Mouse (Mus musculus) C2C12 (cell line): ENCODE results near the gene Snx4. TPM values are rescaled to one million over a fixed set of nuclear protein-coding genes. Genes with fewer than 3 reads are reported as not detected.

Experiments
- H3K27me3 ChIP-seq: one replicate; pipeline ENCODE4 v1.6.1; 2011; ENCODE audit not compliant: control insufficient read depth, insufficient read depth, insufficient read length
- H3K36me3 ChIP-seq: one replicate; pipeline ENCODE4 v1.6.1; 2011; ENCODE audit not compliant: control insufficient read depth, insufficient read depth
- H3K4me3 ChIP-seq: one replicate; pipeline ENCODE4 v1.5.1; 2011; ENCODE audit warnings: mild to moderate bottlenecking, control low read depth; ENCODE audit not compliant: poor library complexity, insufficient read depth, severe bottlenecking
- H3K79me2 ChIP-seq: one replicate; pipeline ENCODE4 v1.6.1; 2011; ENCODE audit not compliant: control insufficient read depth, insufficient read depth
- H3K79me3 ChIP-seq: one replicate; pipeline ENCODE4 v1.6.1; 2011; ENCODE audit warnings: low read depth, control low read depth
- H3ac ChIP-seq: one replicate; pipeline ENCODE3; 2011; ENCODE audit warnings: low read depth; ENCODE audit not compliant: control insufficient read depth, insufficient read length
- CEBPB ChIP-seq: IDR thresholded peaks from one replicate; pipeline ENCODE4 v1.6.1; 2011; ENCODE audit warnings: low read depth, mild to moderate bottlenecking, control low read depth, moderate library complexity
- CTCF ChIP-seq: IDR thresholded peaks from one replicate; pipeline ENCODE4 v1.5.1; 2011; ENCODE audit not compliant: control insufficient read depth, insufficient read depth, insufficient read length
- FOSL1 ChIP-seq: IDR thresholded peaks from one replicate; pipeline ENCODE4 v1.8.0; 2011; ENCODE audit warnings: mild to moderate bottlenecking, low read length; ENCODE audit not compliant: poor library complexity, insufficient read depth, severe bottlenecking
- MAX ChIP-seq: IDR thresholded peaks from one replicate; pipeline ENCODE4 v1.6.1; 2011; ENCODE audit warnings: mild to moderate bottlenecking, control low read depth
- MYOD1 ChIP-seq: IDR thresholded peaks from one replicate; pipeline ENCODE4 v1.6.1; 2011; ENCODE audit warnings: low read depth; ENCODE audit not compliant: control insufficient read depth, insufficient read length
- MYOG ChIP-seq: IDR thresholded peaks from one replicate; pipeline ENCODE4 v1.6.1; 2011; ENCODE audit not compliant: control insufficient read depth, insufficient read length; ENCODE audit errors: extremely low read depth
- USF1 ChIP-seq: IDR thresholded peaks from one replicate; pipeline ENCODE4 v1.6.1; 2011; ENCODE audit warnings: low read depth, mild to moderate bottlenecking, control low read depth, moderate library complexity
- polyA plus RNA-seq: library from polyadenylated mRNA; unstranded; fragments of >200 nt; fragmentation: generic; extraction: Trizol; gene quantifications from one replicate; pipeline ENCODE4 v1.2.1, GENCODE M21; 2012; ENCODE audit warnings: missing spikeins

The Snx4 gene
- polyA plus RNA-seq, 1 experiment = 22.1 TPM

DNA sequence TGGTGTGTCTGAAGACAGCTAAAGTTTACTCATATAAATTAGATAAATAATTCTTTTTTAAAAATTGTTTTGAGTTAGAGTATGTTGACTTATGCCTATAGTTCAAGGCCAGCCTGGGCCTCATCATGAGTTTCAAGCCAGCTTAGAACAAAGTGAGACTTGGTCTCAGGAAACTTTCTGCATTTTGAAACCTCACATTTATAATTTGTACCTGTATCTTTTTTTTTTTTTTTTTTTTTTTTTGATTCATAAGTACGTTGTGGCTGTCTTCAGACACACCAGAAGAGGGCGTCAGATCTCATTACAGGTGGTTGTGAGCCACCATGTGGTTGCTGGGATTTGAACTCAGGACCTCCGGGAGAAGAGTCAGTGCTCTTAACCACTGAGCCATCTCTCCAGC lies 8.6 kb downstream of the Snx4 start:
- Histone ChIP-seq H3K4me3 (no peak overlapping the region), H3K79me2 (peaks cover 86% of the 10 kb centered on the region), H3ac (no peak overlapping the region), H3K36me3 (peaks cover 11% of the 10 kb centered on the region), H3K27me3 (no peaks in the 10 kb centered on the region), H3K79me3 (peaks cover 43% of the 10 kb centered on the region)
- TF ChIP-seq USF1 (no peak), MYOG (no peak), MYOD1 (no peak)

- Histone ChIP-seq H3K27me3 (no peaks in the 10 kb centered on the region), H3K36me3 (peaks cover 18% of the 10 kb centered on the region), H3K79me2 (peaks cover 76% of the 10 kb centered on the region), H3K4me3 (no peak overlapping the region), H3ac (no peak overlapping the region), H3K79me3 (peaks cover 40% of the 10 kb centered on the region)
- TF ChIP-seq USF1 (no peak), MYOD1 (no peak), MYOG (no peak), CEBPB (no peak), MAX (no peak), CTCF (no peak), FOSL1 (no peak)
Observed at GRCm38 (mm10) chr16:33260825-33261224, 9.6 kb downstream of the Snx4 start.

DNA sequence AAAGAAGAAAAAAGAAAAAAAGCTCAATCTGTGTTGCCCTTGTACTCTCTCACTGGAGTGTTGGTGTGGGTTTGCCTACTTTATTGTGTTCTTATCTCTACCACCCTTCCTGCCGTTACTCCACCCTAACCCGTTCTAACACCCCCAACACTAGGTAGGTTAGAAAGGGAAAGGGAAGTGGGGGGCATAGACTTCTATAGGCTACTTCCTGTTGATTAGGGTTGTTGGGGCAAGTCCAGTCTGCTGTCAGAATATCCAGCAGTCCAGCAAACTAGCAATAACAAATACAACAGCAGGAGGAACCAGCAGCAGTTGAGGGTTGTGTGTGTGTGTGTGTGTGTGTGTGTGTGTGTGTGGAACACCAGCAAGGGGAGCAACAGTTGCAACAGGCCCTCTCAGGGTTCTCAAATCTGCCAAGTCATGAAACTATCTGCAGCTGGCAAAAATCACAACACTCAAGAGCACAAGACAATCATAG lies 10.4 kb downstream of the Snx4 start:
- no peaks in the 10 kb centered on the region for H3K27me3 ChIP-seq
- H3K79me2 ChIP-seq = peaks cover 68% of the 10 kb centered on the region
- peaks cover 24% of the 10 kb centered on the region for H3K36me3 ChIP-seq
- H3ac ChIP-seq = no peak overlapping the region
- H3K79me3 ChIP-seq = peaks cover 35% of the 10 kb centered on the region
- TF ChIP-seq CEBPB = no peak
- TF ChIP-seq USF1 = no peak
- TF ChIP-seq MYOG = no peak
- no peak for TF ChIP-seq MAX
- no peak for TF ChIP-seq FOSL1
- TF ChIP-seq MYOD1 = no peak
- no peak for TF ChIP-seq CTCF
- H3K4me3 ChIP-seq = no peak overlapping the region

GRCm38 (mm10) chr16:33262096-33262495 lies 10.9 kb downstream of the Snx4 start:
- H3K79me2 ChIP-seq = peaks cover 63% of the 10 kb centered on the region
- no peaks in the 10 kb centered on the region for H3K27me3 ChIP-seq
- peaks cover 33% of the 10 kb centered on the region for H3K79me3 ChIP-seq
- TF ChIP-seq MYOG = no peak
- no peak for TF ChIP-seq CEBPB
- TF ChIP-seq MAX = no peak
- H3K4me3 ChIP-seq = no peak overlapping the region
- peaks cover 29% of the 10 kb centered on the region for H3K36me3 ChIP-seq
- no peak overlapping the region for H3ac ChIP-seq

DNA sequence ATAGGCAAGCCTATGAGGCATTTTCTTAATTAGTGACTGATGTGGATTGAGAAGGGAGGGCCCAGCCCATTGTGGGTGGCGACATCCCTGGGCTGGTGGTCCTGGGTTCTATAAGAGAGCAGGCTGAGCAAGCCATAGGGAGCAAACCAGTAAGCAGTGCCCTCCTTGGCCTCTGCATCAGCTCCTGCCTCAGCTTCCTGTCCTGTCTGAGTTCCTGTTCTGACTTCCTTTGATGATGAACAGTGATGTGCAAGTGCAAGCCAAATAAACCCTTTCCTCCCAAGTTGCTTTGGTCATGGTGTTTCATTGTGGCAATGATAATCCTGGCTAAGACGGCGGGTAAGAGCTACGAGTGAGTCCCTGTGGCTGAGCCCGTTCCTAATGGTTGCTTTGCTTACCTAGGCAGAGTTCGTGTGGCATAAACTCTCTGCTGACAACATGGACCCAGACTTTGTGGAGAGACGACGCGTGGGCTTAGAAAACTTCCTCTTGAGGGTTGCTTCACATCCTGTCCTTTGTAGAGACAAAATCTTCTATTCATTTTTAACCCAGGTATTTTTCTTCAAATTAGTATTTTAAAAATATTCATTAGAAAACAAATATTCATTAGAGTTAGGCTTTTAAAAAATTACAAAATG lies 16.5 kb downstream of the Snx4 start:
- TF ChIP-seq MAX (no peak), FOSL1 (no peak), USF1 (no peak), MYOD1 (no peak), MYOG (no peak), CTCF (no peak), CEBPB (no peak)
- H3K36me3 ChIP-seq = peaks cover 57% of the 10 kb centered on the region
- no peak overlapping the region for H3K4me3 ChIP-seq
- no peaks in the 10 kb centered on the region for H3K27me3 ChIP-seq
- H3K79me3 ChIP-seq = peaks cover 5% of the 10 kb centered on the region
- peaks cover 13% of the 10 kb centered on the region for H3K79me2 ChIP-seq
- H3ac ChIP-seq = no peak overlapping the region

GRCm38 (mm10) chr16:33271824-33272223 lies 20.6 kb downstream of the Snx4 start:
- Histone ChIP-seq H3K4me3 (no peak overlapping the region), H3K79me2 (no peaks in the 10 kb centered on the region), H3K27me3 (no peaks in the 10 kb centered on the region), H3K79me3 (no peaks in the 10 kb centered on the region), H3K36me3 (peaks cover 46% of the 10 kb centered on the region), H3ac (no peak overlapping the region)
- no peak for TF ChIP-seq MYOG
- TF ChIP-seq CTCF = no peak
- TF ChIP-seq USF1 = no peak
- TF ChIP-seq MYOD1 = no peak
- TF ChIP-seq CEBPB = no peak
- no peak for TF ChIP-seq FOSL1
- no peak for TF ChIP-seq MAX
